Mouse (Mus musculus) stomach, embryonic 14.5 days (tissue): ENCODE measurements around the gene Atoh7. TPM values are rescaled to one million over a fixed set of nuclear protein-coding genes. Genes with fewer than 3 reads are reported as not detected.
"Not testable (repeated sequence)": the region's sequence is repeated elsewhere in the genome, so short reads cannot be mapped to it uniquely, and the experiment has no call there.

ENCODE experiments used
- ATAC-seq: fragments of 200-750 bp; cut with Nextera tagmentation; 2 replicates; pipeline ENCODE4 v1.8.0; 2017; ENCODE audit warnings: low read depth, moderate TSS enrichment; ENCODE audit not compliant: insufficient number of reproducible peaks, insufficient read depth, low FRiP score
- H3K27ac ChIP-seq: fragments of 300-500 bp; sonication (generic); 2 replicates; pipeline ENCODE4 v1.5.1; 2014; ENCODE audit warnings: mild to moderate bottlenecking, low read length, moderate library complexity, mixed read lengths
- H3K27me3 ChIP-seq: fragments of 300-500 bp; sonication (generic); 2 replicates; pipeline ENCODE4 v1.6.1; 2014; ENCODE audit warnings: low read length, control low read depth, mixed read lengths; ENCODE audit not compliant: control insufficient read depth, insufficient read depth
- H3K36me3 ChIP-seq: fragments of 300-500 bp; sonication (generic); 2 replicates; pipeline ENCODE4 v1.6.1; 2014; ENCODE audit warnings: mild to moderate bottlenecking, control low read depth, low read length, moderate library complexity, mixed read lengths; ENCODE audit not compliant: control insufficient read depth, insufficient read depth
- H3K4me1 ChIP-seq: fragments of 300-500 bp; sonication (generic); 2 replicates; pipeline ENCODE4 v1.6.1; 2014; ENCODE audit warnings: low read length, control low read depth, mixed read lengths; ENCODE audit not compliant: control insufficient read depth, insufficient read depth
- H3K4me2 ChIP-seq: fragments of 300-500 bp; sonication (generic); replicated peaks from 2 replicates; pipeline ENCODE4 v1.6.1; 2014; ENCODE audit warnings: low read depth, low read length, control low read depth
- H3K4me3 ChIP-seq: fragments of 300-500 bp; sonication (generic); 2 replicates; pipeline ENCODE4 v1.5.1; 2014; ENCODE audit warnings: low read depth, low read length, control low read depth
- H3K9ac ChIP-seq: fragments of 300-500 bp; sonication (generic); replicated peaks from 2 replicates; pipeline ENCODE4 v1.6.1; 2014; ENCODE audit warnings: low read depth, mild to moderate bottlenecking, control low read depth, low read length, moderate library complexity, mixed read lengths
- H3K9me3 ChIP-seq: fragments of 300-500 bp; sonication (generic); 2 replicates; pipeline ENCODE4 v1.6.1; 2016; ENCODE audit warnings: low read depth, low read length, control low read depth; ENCODE audit not compliant: control insufficient read depth
- WGBS: fragments of 180-500 bp; shearing (Covaris S2); extraction: QIAGEN DNeasy Blood & Tissue Kit; methylation state at CpG from one replicate; pipeline ENCODE4 v1.1.7; 2014; 5-methylcytosine and 5-hydroxymethylcytosine counted together
- polyA plus RNA-seq: library from polyadenylated mRNA; unstranded; fragments of >200 nt; fragmentation: Nextera tagmentation; extraction: Ambion mirVana; gene quantifications from 2 replicates; pipeline ENCODE4 v1.2.1, GENCODE M21; 2014

The Atoh7 gene
- polyA plus RNA-seq, result not detected in 2 replicates

DNA sequence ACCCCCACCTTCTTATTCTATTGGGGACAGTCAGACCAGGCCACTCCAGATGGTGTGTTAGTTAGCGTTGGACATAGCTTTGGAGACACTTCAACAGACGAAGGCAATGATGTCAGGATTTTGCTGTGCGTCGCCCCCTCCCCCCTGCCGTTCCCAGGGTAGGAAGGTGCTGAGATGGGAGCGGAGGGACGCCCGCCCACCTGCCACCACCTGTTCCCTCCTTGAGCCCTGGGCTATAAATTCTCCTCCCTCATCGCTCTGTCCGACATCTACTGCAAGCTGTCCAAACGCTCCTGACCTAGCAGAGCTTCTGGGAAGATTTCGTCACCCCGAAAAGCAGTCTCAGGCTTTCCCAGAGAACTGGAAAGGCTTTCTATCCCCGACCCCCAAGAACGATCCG, at the start of gene Atoh7:
Atoh7 (plus strand) TSS at position 131 of the 400 bp plus-strand sequence.
- ATAC-seq, result no peak
- WGBS, result 7% methylated on average over 16 of the region's 16 CpGs
- H3K36me3 ChIP-seq, result no peaks in the 10 kb centered on the region
- no peaks in the 10 kb centered on the region for H3K9me3 ChIP-seq
- H3K4me1 ChIP-seq, result no peaks in the 10 kb centered on the region
- peak within 1 kb of the TSS; percentile 33 for H3K9ac ChIP-seq
- H3K27me3 ChIP-seq, result no peaks in the 10 kb centered on the region
- peak within 1 kb of the TSS; percentile 83 for H3K4me2 ChIP-seq
- H3K27ac ChIP-seq, result no peak within 1 kb of the TSS
- peak within 1 kb of the TSS; percentile 38 for H3K4me3 ChIP-seq

DNA sequence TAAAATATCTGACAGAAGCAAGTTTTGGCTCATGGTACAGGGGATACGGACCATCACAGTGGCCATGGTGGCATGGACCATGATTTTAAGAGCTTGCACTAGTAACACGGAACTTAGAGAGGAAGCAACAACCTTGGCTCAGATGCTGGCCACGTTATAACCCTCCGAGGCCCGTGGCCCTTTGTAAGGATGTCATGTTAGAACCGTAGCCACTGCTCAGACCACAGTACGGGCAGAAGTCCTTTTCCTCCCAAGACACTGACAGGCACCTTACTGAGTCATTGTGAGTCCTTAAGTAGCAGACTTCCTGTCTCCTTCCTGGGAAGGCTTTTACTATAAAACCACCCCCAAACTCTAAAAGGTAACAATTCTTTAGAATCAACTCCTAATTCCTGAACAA, 48.2 kb upstream of the Atoh7 start:
- H3K4me3 ChIP-seq, result no peak overlapping the region
- H3K36me3 ChIP-seq, result no peaks in the 10 kb centered on the region
- ATAC-seq, result no peak
- H3K27me3 ChIP-seq, result no peaks in the 10 kb centered on the region
- WGBS, result 76% methylated on average over 7 of the region's 7 CpGs
- no peak overlapping the region for H3K27ac ChIP-seq
- H3K4me2 ChIP-seq, result no peak overlapping the region
- H3K9ac ChIP-seq, result no peak overlapping the region
- H3K4me1 ChIP-seq, result no peaks in the 10 kb centered on the region
- H3K9me3 ChIP-seq, result no peaks in the 10 kb centered on the region

DNA sequence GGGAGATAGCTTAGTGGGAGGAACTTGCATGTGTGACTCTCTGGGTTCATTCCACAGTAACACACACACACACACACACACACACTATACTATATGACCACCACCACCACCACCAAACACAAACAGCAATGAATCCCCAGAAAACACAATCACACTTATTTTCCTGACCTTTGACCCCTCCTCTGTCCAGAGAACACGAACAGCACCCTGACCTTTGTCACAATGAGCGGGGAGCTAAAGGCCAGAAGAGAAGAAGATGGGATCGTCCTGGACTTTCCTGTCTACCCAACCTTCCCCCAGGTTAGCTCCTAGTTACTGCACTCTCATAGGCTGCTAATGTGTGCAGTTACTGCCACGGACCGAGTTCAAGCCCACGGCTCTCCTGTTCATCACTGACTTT, 47.4 kb upstream of the Atoh7 start:
- Histone ChIP-seq H3K36me3 (no peaks in the 10 kb centered on the region), H3K4me3 (no peak overlapping the region), H3K9ac (no peak overlapping the region), H3K9me3 (no peaks in the 10 kb centered on the region), H3K4me2 (no peak overlapping the region), H3K27ac (no peak overlapping the region), H3K27me3 (no peaks in the 10 kb centered on the region), H3K4me1 (no peaks in the 10 kb centered on the region)
- WGBS, result 87% methylated on average over 6 of the region's 6 CpGs
- ATAC-seq, result no peak

GRCm38 (mm10) chr10:63053007-63053406, 46.4 kb upstream of the Atoh7 start:
- no peak overlapping the region for H3K9ac ChIP-seq
- no peaks in the 10 kb centered on the region for H3K36me3 ChIP-seq
- no peaks in the 10 kb centered on the region for H3K4me1 ChIP-seq
- WGBS, result 61% methylated on average over 6 of the region's 6 CpGs
- H3K4me2 ChIP-seq, result no peak overlapping the region
- no peak overlapping the region for H3K27ac ChIP-seq
- H3K9me3 ChIP-seq, result no peaks in the 10 kb centered on the region
- ATAC-seq, result no peak
- H3K27me3 ChIP-seq, result no peaks in the 10 kb centered on the region
- H3K4me3 ChIP-seq, result no peak overlapping the region

GRCm38 (mm10) chr10:63054071-63054470, 45.4 kb upstream of the Atoh7 start:
- not testable (repeated sequence) for H3K9me3 ChIP-seq, ATAC-seq, H3K27me3 ChIP-seq, H3K4me2 ChIP-seq, H3K4me3 ChIP-seq, H3K4me1 ChIP-seq, H3K36me3 ChIP-seq, H3K27ac ChIP-seq, H3K9ac ChIP-seq
- WGBS, result 79% methylated on average over 6 of the region's 6 CpGs

- H3K4me3 ChIP-seq, result no peak overlapping the region
- no peak overlapping the region for H3K4me2 ChIP-seq
- H3K27me3 ChIP-seq, result no peaks in the 10 kb centered on the region
- ATAC-seq, result no peak
- no peak overlapping the region for H3K27ac ChIP-seq
- no peak overlapping the region for H3K9ac ChIP-seq
- 71% methylated on average over 2 of the region's 2 CpGs for WGBS
- H3K36me3 ChIP-seq, result no peaks in the 10 kb centered on the region
- H3K9me3 ChIP-seq, result no peaks in the 10 kb centered on the region
- H3K4me1 ChIP-seq, result no peaks in the 10 kb centered on the region
Measured at GRCm38 (mm10) chr10:63054586-63054985, 44.9 kb upstream of the Atoh7 start.

GRCm38 (mm10) chr10:63056966-63057750, 42.3 kb upstream of the Atoh7 start:
- 25% methylated on average over 24 of the region's 24 CpGs for WGBS
- Histone ChIP-seq H3K9ac (no peak overlapping the region), H3K4me3 (no peak overlapping the region), H3K9me3 (no peaks in the 10 kb centered on the region), H3K36me3 (no peaks in the 10 kb centered on the region), H3K4me2 (no peak overlapping the region), H3K27me3 (no peaks in the 10 kb centered on the region), H3K27ac (no peak overlapping the region), H3K4me1 (no peaks in the 10 kb centered on the region)
- peak; percentile 79 for ATAC-seq

DNA sequence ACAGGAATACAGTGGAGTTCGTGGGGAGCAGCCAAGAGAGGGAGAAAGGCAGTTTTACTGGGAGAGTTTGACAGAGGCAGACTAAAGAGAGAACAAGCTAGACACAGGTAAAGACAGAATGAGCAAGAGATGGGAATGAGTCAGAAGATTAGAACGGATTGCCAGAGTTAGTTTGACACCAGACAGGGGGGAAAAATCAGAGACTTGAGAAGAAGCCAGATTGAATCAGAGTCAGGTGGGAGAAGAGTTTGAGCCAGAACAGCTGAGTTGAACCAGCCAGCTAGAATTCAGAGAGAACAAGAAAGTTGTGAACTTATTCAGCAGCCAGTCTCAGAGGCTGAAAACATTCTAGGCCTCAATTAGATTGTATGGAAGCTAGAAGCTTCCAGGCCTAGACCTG, 39.6 kb upstream of the Atoh7 start, which contains the start of gene Pbld1:
Pbld1 (plus strand) TSS at position 301 of the 400 bp plus-strand sequence.
- WGBS, result 83% methylated on average over 2 of the region's 2 CpGs

GRCm38 (mm10) chr10:63060406-63060805, 39.0 kb upstream of the Atoh7 start:
- Histone ChIP-seq H3K4me2 (no peak overlapping the region), H3K27ac (no peak overlapping the region), H3K4me1 (no peaks in the 10 kb centered on the region), H3K9ac (no peak overlapping the region), H3K36me3 (no peaks in the 10 kb centered on the region), H3K27me3 (no peaks in the 10 kb centered on the region), H3K4me3 (no peak overlapping the region), H3K9me3 (no peaks in the 10 kb centered on the region)
- whole genome bisulfite sequencing, result 54% methylated on average over 11 of the region's 11 CpGs
- no peak for ATAC-seq

More for the DNA sequence above, 39.6 kb upstream of the Atoh7 start, which contains the start of gene Pbld1:
- Histone ChIP-seq H3K27me3 (no peaks in the 10 kb centered on the region), H3K9ac (no peak within 1 kb of the TSS), H3K36me3 (no peaks in the 10 kb centered on the region), H3K4me3 (no peak within 1 kb of the TSS), H3K4me2 (no peak within 1 kb of the TSS), H3K9me3 (no peaks in the 10 kb centered on the region), H3K4me1 (no peaks in the 10 kb centered on the region), H3K27ac (no peak within 1 kb of the TSS)
- no peak for ATAC-seq
